Mouse (Mus musculus) neural tube, embryonic 15.5 days (tissue): ENCODE results near the gene Mal. TPM values are rescaled to one million over a fixed set of nuclear protein-coding genes. Genes with fewer than 3 reads are reported as not detected.

Experiments
- ATAC-seq: fragments of 200-750 bp; cut with Nextera tagmentation; 2 replicates; pipeline ENCODE4 v1.8.0; 2017; ENCODE audit warnings: mild to moderate bottlenecking, moderate TSS enrichment, moderate library complexity; ENCODE audit not compliant: low FRiP score
- H3K27ac ChIP-seq: fragments of 300-500 bp; sonication (generic); replicated peaks from 2 replicates; pipeline ENCODE4 v1.5.1; 2015; ENCODE audit warnings: mild to moderate bottlenecking, inconsistent platforms
- H3K27me3 ChIP-seq: fragments of 300-500 bp; sonication (generic); replicated peaks from 2 replicates; pipeline ENCODE4 v1.6.1; 2015; ENCODE audit warnings: inconsistent platforms
- H3K36me3 ChIP-seq: fragments of 300-500 bp; sonication (generic); 2 replicates; pipeline ENCODE4 v1.6.1; 2015; ENCODE audit warnings: inconsistent platforms
- H3K4me1 ChIP-seq: fragments of 300-500 bp; sonication (generic); 2 replicates; pipeline ENCODE4 v1.6.1; 2015; ENCODE audit warnings: inconsistent platforms
- H3K4me2 ChIP-seq: fragments of 300-500 bp; sonication (generic); 2 replicates; pipeline ENCODE4 v1.6.1; 2015; ENCODE audit warnings: inconsistent platforms, mild to moderate bottlenecking, moderate library complexity
- H3K4me3 ChIP-seq: fragments of 300-500 bp; sonication (generic); replicated peaks from 2 replicates; pipeline ENCODE4 v1.5.1; 2015; ENCODE audit warnings: mild to moderate bottlenecking, inconsistent platforms
- H3K9ac ChIP-seq: fragments of 300-500 bp; sonication (generic); replicated peaks from 2 replicates; pipeline ENCODE4 v1.6.1; 2015; ENCODE audit warnings: mild to moderate bottlenecking, inconsistent platforms
- H3K9me3 ChIP-seq: fragments of 300-500 bp; sonication (generic); replicated peaks from 2 replicates; pipeline ENCODE4 v1.6.1; 2016; ENCODE audit warnings: inconsistent platforms
- WGBS: fragments of 180-500 bp; shearing (Covaris S2); methylation state at CpG from one replicate; pipeline ENCODE4 v1.1.7; 2015; ENCODE audit warnings: mixed read lengths; 5-methylcytosine and 5-hydroxymethylcytosine counted together
- polyA plus RNA-seq: library from polyadenylated mRNA; unstranded; fragments of >200 nt; fragmentation: Nextera tagmentation; extraction: Ambion mirVana; gene quantifications from 2 replicates; pipeline ENCODE4 v1.2.1, GENCODE M21; 2015

Gene Mal
- polyA plus RNA-seq, 1 experiment from 2014 or later = 7.0 TPM

DNA sequence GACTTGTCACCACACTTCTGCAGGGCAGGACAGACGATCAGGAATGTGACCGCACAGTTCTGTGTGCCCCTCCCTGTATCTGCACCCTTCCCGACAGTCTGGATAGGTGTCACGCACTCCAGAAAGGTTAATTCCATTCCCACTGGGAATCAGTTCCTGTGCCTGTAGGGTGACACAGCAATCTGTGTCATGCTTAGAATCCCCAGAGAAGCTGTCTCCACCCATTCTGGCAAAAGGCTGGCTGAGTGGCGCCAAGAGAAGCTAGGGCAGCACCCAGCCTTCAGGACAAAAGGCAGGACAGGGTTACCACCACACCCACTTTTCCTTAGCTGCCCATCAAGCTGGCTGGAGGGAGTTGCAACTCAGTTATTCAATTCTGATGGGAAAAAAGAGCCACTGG, 6.6 kb downstream of the Mal start:
- Histone ChIP-seq H3K4me3 (no peak overlapping the region), H3K4me1 (no peaks in the 10 kb centered on the region), H3K9ac (no peak overlapping the region), H3K27me3 (peaks cover 25% of the 10 kb centered on the region), H3K4me2 (no peak overlapping the region), H3K9me3 (no peaks in the 10 kb centered on the region), H3K27ac (no peak overlapping the region), H3K36me3 (no peaks in the 10 kb centered on the region)
- 85% methylated on average over 5 of the region's 5 CpGs for WGBS
- ATAC-seq = no peak

DNA sequence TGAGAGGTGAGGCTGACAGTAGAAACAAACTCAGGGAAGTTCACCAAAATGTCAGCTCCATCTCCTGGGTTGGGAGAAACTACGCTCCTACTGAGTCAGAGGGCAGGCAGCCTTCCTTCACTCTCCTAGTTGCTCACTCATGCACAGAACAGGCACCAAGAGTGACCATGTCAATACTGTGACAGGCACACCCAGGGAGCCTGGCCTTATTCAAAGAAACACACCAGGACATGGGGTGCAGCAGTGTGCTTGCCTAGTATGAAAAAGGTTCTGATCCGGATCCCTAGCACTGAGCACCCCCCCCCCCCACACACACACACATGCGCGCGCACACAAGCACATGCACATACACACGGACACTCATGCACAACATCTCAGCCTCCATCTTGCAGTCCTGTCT, 8.3 kb downstream of the Mal start:
- Histone ChIP-seq H3K4me3 (no peak overlapping the region), H3K27ac (no peak overlapping the region), H3K4me1 (no peaks in the 10 kb centered on the region), H3K27me3 (peaks cover 8% of the 10 kb centered on the region; the same call in 1 of the 2 replicates), H3K9ac (no peak overlapping the region), H3K9me3 (no peaks in the 10 kb centered on the region), H3K36me3 (no peaks in the 10 kb centered on the region), H3K4me2 (no peak overlapping the region)
- ATAC-seq = no peak
- 95% methylated on average over 6 of the region's 6 CpGs for WGBS

DNA sequence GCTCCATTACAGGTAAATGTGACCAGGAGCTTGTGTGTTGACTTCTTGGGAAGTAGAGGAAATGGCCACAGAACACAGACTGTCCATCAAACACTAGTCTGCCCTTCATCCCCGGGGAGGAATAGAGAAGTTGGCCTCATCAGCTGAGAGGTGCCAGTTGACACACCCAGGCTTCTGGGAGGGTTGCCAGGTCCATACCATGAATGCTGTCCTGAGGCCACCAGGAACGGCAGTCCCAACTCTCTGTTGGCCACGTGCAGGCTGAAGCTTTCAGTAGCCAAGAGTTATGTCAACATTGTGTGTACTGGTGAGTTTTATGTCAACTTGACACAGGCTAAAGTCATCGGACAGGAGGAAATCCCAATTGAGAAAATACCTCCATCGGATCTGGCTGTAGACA, 9.6 kb downstream of the Mal start:
- Histone ChIP-seq H3K9me3 (no peaks in the 10 kb centered on the region), H3K9ac (no peak overlapping the region), H3K4me1 (no peaks in the 10 kb centered on the region), H3K27me3 (peaks cover 3% of the 10 kb centered on the region; the same call in 1 of the 2 replicates), H3K27ac (no peak overlapping the region), H3K36me3 (no peaks in the 10 kb centered on the region), H3K4me3 (no peak overlapping the region), H3K4me2 (no peak overlapping the region)
- ATAC-seq = no peak
- 72% methylated on average over 5 of the region's 5 CpGs for WGBS

DNA sequence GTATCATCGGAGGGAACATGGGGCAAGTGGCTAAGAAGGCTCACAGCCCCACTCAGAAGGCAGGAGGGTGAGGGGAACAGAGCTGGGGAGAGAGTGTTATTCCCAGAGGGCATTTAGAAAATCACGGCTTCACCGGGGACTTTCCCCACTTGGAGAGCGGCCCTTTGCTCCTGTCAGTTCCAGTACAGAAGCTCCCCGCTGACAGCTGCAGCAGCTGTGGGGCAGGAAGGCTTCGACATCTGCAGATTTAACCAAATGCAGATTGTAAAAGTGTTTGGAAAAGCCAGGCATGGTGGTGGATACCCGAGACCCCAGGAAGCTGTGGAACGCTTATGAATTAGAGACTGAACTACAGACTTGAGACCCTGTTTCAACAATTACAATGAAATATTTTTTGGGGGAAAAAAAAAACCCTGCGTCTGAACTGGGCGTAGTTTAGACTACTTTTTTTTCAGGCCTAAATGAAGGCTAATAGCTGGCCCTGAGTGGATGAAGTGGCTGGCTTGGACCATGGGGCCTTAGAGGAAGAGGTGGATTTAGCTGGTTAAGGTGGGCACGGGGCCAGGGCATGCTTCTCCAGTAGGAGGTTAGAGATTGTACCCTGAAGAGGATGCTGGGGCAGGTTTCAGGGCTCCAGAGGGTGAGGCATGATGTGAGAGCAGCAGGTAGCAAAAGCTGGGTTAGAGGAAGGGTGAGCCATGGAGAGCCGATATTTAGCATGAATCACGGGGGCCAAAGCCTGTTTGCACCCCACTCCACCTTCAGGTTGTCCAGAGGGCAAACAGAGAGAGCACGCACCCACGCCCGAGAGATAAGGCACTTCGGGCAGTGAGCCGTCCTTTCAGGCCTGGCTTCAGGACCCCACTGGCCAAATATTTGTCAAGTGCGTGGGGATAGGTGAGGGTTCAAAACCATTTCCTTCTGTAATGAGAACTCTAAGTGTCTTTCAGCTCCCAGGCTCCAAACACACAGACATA, 12.5 kb downstream of the Mal start:
- Histone ChIP-seq H3K4me2 (no peak overlapping the region), H3K4me1 (no peaks in the 10 kb centered on the region), H3K27me3 (no peaks in the 10 kb centered on the region), H3K27ac (no peak overlapping the region), H3K9me3 (no peaks in the 10 kb centered on the region), H3K36me3 (no peaks in the 10 kb centered on the region), H3K9ac (no peak overlapping the region), H3K4me3 (no peak overlapping the region)
- ATAC-seq = no peak
- 74% methylated on average over 19 of the region's 19 CpGs for WGBS

DNA sequence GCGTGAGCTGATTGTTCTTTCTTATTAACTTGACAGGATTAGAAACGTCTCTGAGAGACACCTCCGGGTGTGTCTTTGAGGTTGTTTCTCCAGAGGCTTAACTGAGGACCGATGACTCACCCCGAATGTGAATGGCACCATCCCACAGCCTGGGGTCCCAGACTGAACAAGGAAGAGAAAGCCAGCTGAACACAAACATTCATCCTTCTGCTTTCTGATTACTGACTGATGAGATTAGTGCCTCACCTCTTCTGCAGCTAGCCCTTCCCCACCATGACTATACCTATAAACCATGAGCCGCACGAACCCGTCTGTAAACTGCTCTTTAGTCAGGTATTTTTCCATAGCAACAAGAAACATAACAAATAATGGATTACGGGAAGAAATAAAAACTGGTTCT, 17.5 kb downstream of the Mal start:
- Histone ChIP-seq H3K4me2 (no peak overlapping the region), H3K27ac (no peak overlapping the region), H3K4me1 (no peaks in the 10 kb centered on the region), H3K9ac (no peak overlapping the region), H3K9me3 (no peaks in the 10 kb centered on the region), H3K27me3 (no peaks in the 10 kb centered on the region), H3K36me3 (no peaks in the 10 kb centered on the region), H3K4me3 (no peak overlapping the region)
- ATAC-seq = no peak
- WGBS = 83% methylated on average over 9 of the region's 9 CpGs

DNA sequence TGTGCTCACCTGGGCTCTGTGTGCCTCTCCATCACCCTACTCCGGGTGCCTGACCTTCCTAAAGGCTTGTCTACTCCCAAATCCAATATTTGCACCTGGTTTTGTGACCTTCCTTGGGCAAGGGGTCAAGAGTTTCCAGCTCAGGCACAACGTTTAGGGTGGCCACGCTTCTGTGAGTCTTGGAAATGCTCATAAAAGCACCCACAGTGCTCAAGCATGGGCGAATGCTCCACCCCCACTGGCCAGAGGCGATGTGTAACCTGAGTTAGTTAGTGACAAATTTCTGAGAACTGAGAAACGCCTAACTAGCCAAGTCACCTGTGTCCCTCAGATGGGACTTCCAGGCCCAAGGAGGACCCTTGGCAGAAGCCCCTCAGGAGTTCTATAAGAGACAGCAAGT, 20.9 kb downstream of the Mal start:
- ATAC-seq = no peak
- WGBS = 75% methylated on average over 6 of the region's 6 CpGs

DNA sequence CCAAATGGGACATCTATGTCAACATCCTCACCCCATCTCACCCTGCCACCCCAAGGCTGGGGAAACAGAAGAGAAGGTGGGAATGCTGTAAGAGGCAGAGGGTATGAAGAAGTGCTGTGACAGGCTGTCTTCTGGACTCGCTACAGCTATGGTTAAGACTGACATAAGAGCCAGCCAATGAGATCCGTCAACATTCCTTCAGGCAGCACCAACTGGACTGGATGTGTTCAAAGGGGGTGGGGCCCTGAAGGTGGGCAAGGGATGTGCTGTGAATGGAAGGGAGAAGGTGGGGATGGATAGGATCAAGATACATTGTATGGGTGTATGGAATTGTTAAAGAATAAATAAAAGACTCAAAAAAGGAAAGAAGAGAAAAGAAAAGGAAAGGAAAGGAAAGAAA, 23.9 kb downstream of the Mal start:
- H3K4me3 ChIP-seq = no peak overlapping the region
- H3K36me3 ChIP-seq = no peaks in the 10 kb centered on the region
- H3K4me2 ChIP-seq = no peak overlapping the region
- ATAC-seq = no peak
- no peaks in the 10 kb centered on the region for H3K9me3 ChIP-seq
- no peaks in the 10 kb centered on the region for H3K27me3 ChIP-seq
- H3K4me1 ChIP-seq = no peaks in the 10 kb centered on the region
- H3K9ac ChIP-seq = no peak overlapping the region
- WGBS = 69% methylated on average over 2 of the region's 2 CpGs
- H3K27ac ChIP-seq = no peak overlapping the region

More for the DNA sequence above, 20.9 kb downstream of the Mal start:
- Histone ChIP-seq H3K4me2 (no peak overlapping the region), H3K27ac (no peak overlapping the region), H3K4me3 (no peak overlapping the region), H3K9me3 (no peaks in the 10 kb centered on the region), H3K9ac (no peak overlapping the region), H3K36me3 (no peaks in the 10 kb centered on the region), H3K4me1 (no peaks in the 10 kb centered on the region), H3K27me3 (no peaks in the 10 kb centered on the region)

DNA sequence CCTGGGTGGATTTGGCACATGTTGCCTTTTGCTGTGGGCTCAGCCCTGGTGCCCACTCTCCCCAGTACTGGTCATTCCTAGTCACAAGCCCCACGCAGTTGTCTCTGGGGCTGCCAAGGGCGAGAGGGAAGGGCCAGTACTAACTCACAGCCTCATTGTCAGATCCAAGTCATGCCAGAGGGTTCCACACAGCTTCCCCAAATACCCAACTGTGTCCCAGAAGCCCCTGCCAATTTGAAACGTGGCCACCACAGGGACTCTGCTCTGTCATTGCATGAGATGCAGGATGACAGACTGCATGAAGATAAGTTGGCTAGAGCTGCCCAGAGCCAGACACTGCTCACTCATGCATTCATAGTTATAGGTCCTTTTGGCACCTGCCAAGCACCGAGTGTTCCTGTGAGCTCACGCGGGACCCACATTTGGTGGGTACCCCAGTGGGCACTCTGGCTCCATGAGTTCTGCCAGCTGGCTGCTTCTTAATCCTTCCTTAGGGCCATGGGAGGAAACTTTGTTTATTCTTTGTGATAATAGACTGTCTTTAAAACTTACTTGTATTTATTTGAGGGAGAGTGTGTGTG, 28.4 kb downstream of the Mal start:
- Histone ChIP-seq H3K27ac (no peak overlapping the region), H3K27me3 (no peaks in the 10 kb centered on the region), H3K9ac (no peak overlapping the region), H3K4me3 (no peak overlapping the region), H3K4me1 (no peaks in the 10 kb centered on the region), H3K4me2 (no peak overlapping the region), H3K9me3 (no peaks in the 10 kb centered on the region), H3K36me3 (no peaks in the 10 kb centered on the region)
- ATAC-seq = no peak
- WGBS = 85% methylated on average over 6 of the region's 6 CpGs

DNA sequence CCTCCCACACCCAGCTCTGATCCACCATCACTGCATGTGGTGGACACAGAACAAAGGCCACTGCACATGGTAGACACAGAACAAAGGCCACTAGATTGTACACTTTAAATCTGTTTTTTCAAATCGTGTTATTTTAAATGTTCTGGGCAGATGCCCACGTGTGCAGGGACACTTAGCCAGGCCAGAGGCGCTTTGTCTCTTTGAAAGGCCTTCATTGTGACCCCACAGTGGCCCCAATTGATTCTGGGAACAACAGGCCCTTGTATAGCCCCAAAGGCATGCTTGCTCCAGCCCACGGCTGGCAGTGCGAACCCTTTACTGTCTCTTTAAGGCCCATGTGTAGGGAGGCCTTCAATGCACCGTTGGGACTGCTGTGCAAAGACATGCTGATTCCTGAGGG, 29.1 kb downstream of the Mal start:
- WGBS = 36% methylated on average over 6 of the region's 6 CpGs
- no peak overlapping the region for H3K4me3 ChIP-seq
- ATAC-seq = no peak

DNA sequence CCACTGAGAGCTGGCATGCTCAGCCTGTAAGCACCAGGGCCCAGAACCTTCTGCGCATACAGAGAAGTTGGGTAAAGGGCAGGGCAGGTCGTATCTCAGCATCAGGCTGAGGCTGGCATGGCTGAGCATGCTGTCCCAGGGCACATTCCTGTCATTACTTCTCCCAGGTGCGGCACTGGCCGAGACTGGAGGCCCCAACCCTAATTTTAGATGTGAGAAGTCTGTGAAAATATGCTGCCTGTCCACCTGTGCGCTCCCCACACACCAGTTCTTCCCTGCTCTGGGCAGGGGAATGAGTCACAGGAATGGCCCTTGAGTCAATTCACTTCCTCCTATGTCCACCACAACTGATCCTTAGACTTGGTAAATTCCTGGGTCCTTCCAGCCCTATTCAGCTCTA, 30.8 kb downstream of the Mal start:
- Histone ChIP-seq H3K27ac (no peak overlapping the region), H3K27me3 (no peaks in the 10 kb centered on the region), H3K9ac (no peak overlapping the region), H3K36me3 (no peaks in the 10 kb centered on the region), H3K9me3 (no peaks in the 10 kb centered on the region), H3K4me1 (peaks cover 4% of the 10 kb centered on the region), H3K4me3 (no peak overlapping the region), H3K4me2 (no peak overlapping the region)
- no peak for ATAC-seq
- 79% methylated on average over 5 of the region's 5 CpGs for WGBS

More for the DNA sequence above, 29.1 kb downstream of the Mal start:
- H3K27ac ChIP-seq = no peak overlapping the region
- H3K9me3 ChIP-seq = no peaks in the 10 kb centered on the region
- no peak overlapping the region for H3K9ac ChIP-seq
- H3K36me3 ChIP-seq = no peaks in the 10 kb centered on the region
- no peaks in the 10 kb centered on the region for H3K27me3 ChIP-seq
- H3K4me2 ChIP-seq = no peak overlapping the region
- peaks cover 3% of the 10 kb centered on the region for H3K4me1 ChIP-seq

DNA sequence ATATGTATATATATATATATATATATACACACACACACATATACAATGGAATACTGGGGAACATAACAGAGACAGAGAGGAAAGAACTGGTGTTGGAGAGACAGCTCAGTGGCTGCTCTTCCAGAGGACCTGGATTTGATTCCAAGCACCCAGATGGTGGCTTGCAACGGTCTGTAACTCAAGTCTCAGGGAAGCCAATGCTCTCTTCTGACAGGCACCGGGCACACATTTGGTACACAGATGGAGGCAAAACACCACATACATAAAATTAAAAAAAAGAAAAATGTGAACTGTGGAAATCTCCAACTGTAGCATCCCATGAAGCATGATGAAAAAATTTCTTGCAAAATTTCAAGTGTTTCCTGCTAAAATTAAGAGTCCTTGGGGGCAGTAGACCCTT, 31.7 kb downstream of the Mal start:
- no peaks in the 10 kb centered on the region for H3K36me3 ChIP-seq
- WGBS = 92% methylated on average over 2 of the region's 2 CpGs

DNA sequence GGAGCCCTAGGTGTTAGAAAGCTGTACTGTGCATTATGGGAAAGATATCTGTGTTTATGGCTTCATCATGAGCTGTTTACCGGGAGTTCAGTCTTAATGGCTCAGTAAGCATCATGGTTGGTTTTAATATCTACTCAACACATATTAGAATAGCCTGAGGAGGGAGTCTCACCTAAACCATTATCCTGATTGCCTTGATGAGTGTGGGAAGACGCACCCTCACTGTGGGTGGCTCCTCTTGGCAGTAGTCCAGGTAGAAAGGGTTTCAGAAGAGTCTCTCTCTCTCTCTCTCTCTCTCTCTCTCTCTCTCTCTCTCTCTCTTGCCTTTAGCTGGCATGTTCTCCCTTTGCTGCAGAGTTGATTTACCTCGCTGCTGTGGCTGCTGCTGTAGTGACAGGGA, 34.4 kb downstream of the Mal start:
- H3K36me3 ChIP-seq = no peaks in the 10 kb centered on the region
- H3K4me1 ChIP-seq = peaks cover 8% of the 10 kb centered on the region
- ATAC-seq = peak; percentile 94
- no peak overlapping the region for H3K9ac ChIP-seq
- no peaks in the 10 kb centered on the region for H3K9me3 ChIP-seq
- H3K27ac ChIP-seq = peak overlapping the region; percentile 69
- 28% methylated on average over 3 of the region's 3 CpGs for WGBS
- no peak overlapping the region for H3K4me3 ChIP-seq
- no peaks in the 10 kb centered on the region for H3K27me3 ChIP-seq
- 0 out of 2 replicates have a peak overlapping the region, but pooled peaks have one; percentile 9 for H3K4me2 ChIP-seq

More for the DNA sequence above, 31.7 kb downstream of the Mal start:
- peaks cover 4% of the 10 kb centered on the region for H3K4me1 ChIP-seq
- H3K9ac ChIP-seq = no peak overlapping the region
- no peaks in the 10 kb centered on the region for H3K9me3 ChIP-seq
- H3K27me3 ChIP-seq = no peaks in the 10 kb centered on the region
- no peak overlapping the region for H3K4me2 ChIP-seq
- ATAC-seq = no peak
- H3K4me3 ChIP-seq = no peak overlapping the region
- H3K27ac ChIP-seq = no peak overlapping the region
